Mouse (Mus musculus) midbrain, embryonic 14.5 days (tissue): ENCODE data around the gene Hist1h1d. TPM values are rescaled to one million over a fixed set of nuclear protein-coding genes. Genes with fewer than 3 reads are reported as not detected.

Experiments
- ATAC-seq: fragments of 200-750 bp; cut with Nextera tagmentation; 2 replicates; pipeline ENCODE4 v1.8.0; 2017; ENCODE audit warnings: moderate number of reproducible peaks, moderate library complexity; ENCODE audit not compliant: low FRiP score, low TSS enrichment
- DNase-seq: peaks from one replicate; pipeline ENCODE4 v3.0.0-alpha.2; 2015
- H3K27ac ChIP-seq: fragments of 300-500 bp; sonication (generic); replicated peaks from 2 replicates; pipeline ENCODE4 v1.5.1; 2014; ENCODE audit warnings: mild to moderate bottlenecking, low read depth, low read length, moderate library complexity
- H3K27me3 ChIP-seq: fragments of 300-500 bp; sonication (generic); 2 replicates; pipeline ENCODE4 v1.6.1; 2014; ENCODE audit warnings: low read length, control low read depth, mixed read lengths; ENCODE audit not compliant: control insufficient read depth, insufficient read depth
- H3K36me3 ChIP-seq: fragments of 300-500 bp; sonication (generic); 2 replicates; pipeline ENCODE4 v1.6.1; 2014; ENCODE audit warnings: low read length, control low read depth; ENCODE audit not compliant: control insufficient read depth, insufficient read depth
- H3K4me1 ChIP-seq: fragments of 300-500 bp; sonication (generic); 2 replicates; pipeline ENCODE4 v1.6.1; 2014; ENCODE audit warnings: mild to moderate bottlenecking, antibody characterized with exemption, low read length, control low read depth; ENCODE audit not compliant: control insufficient read depth, insufficient read depth
- H3K4me2 ChIP-seq: fragments of 300-500 bp; sonication (generic); 2 replicates; pipeline ENCODE4 v1.6.1; 2014; ENCODE audit warnings: mild to moderate bottlenecking, low read length, moderate library complexity
- H3K4me3 ChIP-seq: fragments of 300-500 bp; sonication (generic); replicated peaks from 2 replicates; pipeline ENCODE4 v1.5.1; 2014; ENCODE audit warnings: low read depth, low read length
- H3K9ac ChIP-seq: fragments of 300-500 bp; sonication (generic); replicated peaks from 2 replicates; pipeline ENCODE4 v1.6.1; 2014; ENCODE audit warnings: mild to moderate bottlenecking, low read length, moderate library complexity
- H3K9me3 ChIP-seq: fragments of 300-500 bp; sonication (generic); 2 replicates; pipeline ENCODE4 v1.6.1; 2016; ENCODE audit warnings: low read length, control low read depth, mixed read lengths; ENCODE audit not compliant: control insufficient read depth
- WGBS: fragments of 180-500 bp; shearing (Covaris S2); extraction: QIAGEN DNeasy Blood & Tissue Kit; methylation state at CpG from one replicate; pipeline ENCODE4 v1.1.7; 2014; 5-methylcytosine and 5-hydroxymethylcytosine counted together
- polyA plus RNA-seq: library from polyadenylated mRNA; unstranded; fragments of >200 nt; fragmentation: Nextera tagmentation; extraction: Ambion mirVana; gene quantifications from 2 replicates; pipeline ENCODE4 v1.2.1, GENCODE M21; 2014

Gene Hist1h1d
- polyA plus RNA-seq, 1 experiment from 2014 or later, result 0.18 TPM

DNA sequence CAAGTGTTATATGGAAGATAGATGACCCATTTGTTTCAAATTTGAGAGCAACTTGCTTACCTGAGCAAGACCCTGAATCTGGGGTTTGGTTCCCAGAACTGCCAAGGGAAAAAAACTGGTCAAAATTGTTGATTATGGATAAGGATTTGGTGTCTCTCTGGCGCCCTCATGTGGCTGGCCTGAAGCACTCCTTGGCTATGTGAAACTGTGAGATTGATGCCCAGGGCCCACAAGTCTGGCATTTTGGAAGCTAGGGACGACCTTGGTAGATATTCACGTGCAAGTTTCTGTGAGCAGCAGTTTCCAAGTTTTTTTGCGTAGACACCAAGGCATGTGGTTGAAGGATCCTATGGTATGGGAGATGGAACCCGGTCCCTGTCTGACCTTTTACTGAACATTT lies 28.4 kb upstream of the Hist1h1d start:
- ATAC-seq, result peak; percentile 51; the same call in 1 of the 2 replicates
- Histone ChIP-seq H3K9ac (no peak overlapping the region), H3K27ac (no peak overlapping the region), H3K4me2 (0 out of 2 replicates have a peak overlapping the region, but pooled peaks have one; percentile 10), H3K4me3 (peak overlapping the region; percentile 12), H3K27me3 (no peaks in the 10 kb centered on the region), H3K4me1 (0 out of 2 replicates have a peak, but pooled peaks cover 8% of the 10 kb centered on the region), H3K36me3 (no peaks in the 10 kb centered on the region), H3K9me3 (no peaks in the 10 kb centered on the region)
- WGBS, result 7% methylated on average over 5 of the region's 5 CpGs
- peak; percentile 90 for DNase-seq

DNA sequence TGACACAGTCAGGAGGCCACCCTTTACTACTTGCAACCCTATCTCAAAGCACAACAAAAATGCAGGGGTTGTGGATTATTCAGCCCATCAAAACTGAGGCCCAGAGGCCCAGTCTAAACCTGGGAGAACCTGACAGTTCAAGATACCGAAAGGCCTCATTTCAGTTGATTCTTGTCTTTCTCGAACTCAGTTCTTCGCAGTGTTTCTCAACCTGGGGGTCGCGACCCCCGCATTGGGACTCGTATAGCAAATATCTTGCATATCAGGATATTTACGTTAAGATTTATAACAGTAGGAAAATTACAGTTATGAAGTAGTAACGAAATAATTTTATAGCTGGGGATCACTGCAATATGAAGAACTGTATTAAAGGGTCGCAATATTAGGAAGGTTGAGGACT lies 27.2 kb upstream of the Hist1h1d start:
- peak; percentile 65 for DNase-seq
- Histone ChIP-seq H3K27me3 (no peaks in the 10 kb centered on the region), H3K27ac (no peak overlapping the region), H3K9ac (no peak overlapping the region), H3K4me2 (peak overlapping the region; percentile 59), H3K4me1 (0 out of 2 replicates have a peak, but pooled peaks cover 11% of the 10 kb centered on the region), H3K4me3 (peak overlapping the region; percentile 46), H3K9me3 (no peaks in the 10 kb centered on the region), H3K36me3 (no peaks in the 10 kb centered on the region)
- no peak for ATAC-seq
- WGBS, result 2% methylated on average over 10 of the region's 10 CpGs

DNA sequence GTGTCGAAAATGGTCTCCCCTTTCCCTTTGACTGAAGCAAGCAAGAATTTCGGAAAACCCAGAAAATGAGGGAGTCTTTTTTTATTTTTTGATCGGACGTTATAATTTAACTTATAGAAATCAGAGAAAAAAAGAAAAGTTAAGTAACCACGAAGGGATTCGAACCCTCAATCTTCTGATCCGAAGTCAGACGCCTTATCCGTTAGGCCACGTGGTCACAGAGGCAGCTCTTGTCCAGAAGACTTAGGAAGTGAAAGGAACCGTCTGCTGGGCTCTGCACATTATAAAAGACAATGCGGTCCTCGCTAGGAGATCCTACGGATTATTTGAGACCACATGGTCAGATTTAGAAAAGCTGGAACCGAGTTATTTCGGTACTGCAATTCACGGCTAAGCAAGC lies 26.8 kb upstream of the Hist1h1d start:
- DNase-seq (peak; percentile 97), ATAC-seq (peak; percentile 60; the same call in 1 of the 2 replicates)
- Histone ChIP-seq H3K4me3 (peak overlapping the region; percentile 46), H3K9me3 (no peaks in the 10 kb centered on the region), H3K27me3 (no peaks in the 10 kb centered on the region), H3K4me1 (0 out of 2 replicates have a peak, but pooled peaks cover 11% of the 10 kb centered on the region), H3K27ac (peak overlapping the region; percentile 60; the same call in 1 of the 2 replicates), H3K9ac (peak overlapping the region; percentile 57), H3K4me2 (peak overlapping the region; percentile 59), H3K36me3 (no peaks in the 10 kb centered on the region)
- under 1% methylated on average over 17 of the region's 17 CpGs for WGBS

DNA sequence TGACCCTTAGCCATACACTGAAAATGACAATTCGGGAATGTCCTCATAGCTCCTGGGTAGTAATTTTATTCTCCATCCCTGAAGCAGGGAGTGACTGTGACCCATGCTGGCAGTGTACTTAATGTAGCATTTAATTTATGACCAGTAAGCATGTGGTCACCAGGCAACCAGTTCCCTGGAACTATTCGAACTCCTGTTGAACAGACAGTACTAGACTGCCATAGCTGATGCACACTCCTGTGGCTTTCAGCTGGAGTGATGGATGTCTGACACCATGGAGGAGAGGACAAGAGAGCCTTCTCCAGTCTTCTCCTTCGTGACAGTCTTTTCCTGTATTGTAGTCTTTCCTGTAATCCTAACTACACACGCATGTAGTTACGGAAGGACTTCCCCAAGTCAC lies 24.1 kb upstream of the Hist1h1d start:
- H3K27me3 ChIP-seq, result no peaks in the 10 kb centered on the region
- no peaks in the 10 kb centered on the region for H3K9me3 ChIP-seq
- no peak overlapping the region for H3K27ac ChIP-seq
- no peak overlapping the region for H3K4me3 ChIP-seq
- H3K36me3 ChIP-seq, result no peaks in the 10 kb centered on the region
- ATAC-seq, result no peak
- no peak overlapping the region for H3K9ac ChIP-seq
- 78% methylated on average over 5 of the region's 5 CpGs for WGBS
- peaks cover 29% of the 10 kb centered on the region for H3K4me1 ChIP-seq
- no peak for DNase-seq
- no peak overlapping the region; the same call in 1 of the 2 replicates for H3K4me2 ChIP-seq

DNA sequence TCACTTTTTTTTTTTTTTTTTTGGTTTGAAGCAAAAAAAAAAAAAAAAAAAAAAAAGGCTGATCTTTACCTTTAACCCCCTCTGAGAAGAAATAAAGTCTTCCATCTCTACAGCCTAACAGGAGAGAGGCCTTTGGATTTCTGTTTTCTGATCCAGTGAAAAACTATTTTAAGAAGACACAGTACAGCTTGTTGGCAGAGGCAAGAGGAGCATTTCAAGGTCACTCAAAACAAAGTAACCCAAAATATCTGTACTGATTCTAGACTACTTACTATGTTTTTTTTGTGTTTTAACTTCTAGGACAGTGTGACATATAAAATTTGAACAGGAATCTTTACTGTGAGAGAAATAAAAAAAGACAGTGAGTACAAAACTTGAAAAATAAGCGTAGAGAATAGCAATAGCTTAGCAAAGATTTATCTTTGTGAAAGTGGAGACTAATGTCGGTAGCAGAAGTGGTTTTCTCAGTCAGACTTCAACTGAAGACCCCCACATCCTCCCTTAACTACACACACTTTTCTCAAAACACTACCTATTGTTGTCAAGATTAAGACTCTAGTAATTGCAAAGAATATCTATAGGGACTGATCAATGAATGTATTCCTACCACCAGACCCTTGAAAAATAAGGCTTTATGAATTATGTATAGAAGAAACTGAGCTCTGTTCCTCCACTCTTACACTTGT lies 23.4 kb upstream of the Hist1h1d start:
- no peaks in the 10 kb centered on the region for H3K27me3 ChIP-seq
- H3K27ac ChIP-seq, result peak overlapping the region; percentile 93
- no peak for ATAC-seq
- peak overlapping the region; percentile 63 for H3K4me3 ChIP-seq
- no peaks in the 10 kb centered on the region for H3K9me3 ChIP-seq
- no peaks in the 10 kb centered on the region for H3K36me3 ChIP-seq
- no peak for DNase-seq
- 28% methylated on average over 2 of the region's 2 CpGs for WGBS
- peak overlapping the region; percentile 68; the same call in 1 of the 2 replicates for H3K9ac ChIP-seq
- peaks cover 35% of the 10 kb centered on the region for H3K4me1 ChIP-seq
- H3K4me2 ChIP-seq, result peak overlapping the region; percentile 79

DNA sequence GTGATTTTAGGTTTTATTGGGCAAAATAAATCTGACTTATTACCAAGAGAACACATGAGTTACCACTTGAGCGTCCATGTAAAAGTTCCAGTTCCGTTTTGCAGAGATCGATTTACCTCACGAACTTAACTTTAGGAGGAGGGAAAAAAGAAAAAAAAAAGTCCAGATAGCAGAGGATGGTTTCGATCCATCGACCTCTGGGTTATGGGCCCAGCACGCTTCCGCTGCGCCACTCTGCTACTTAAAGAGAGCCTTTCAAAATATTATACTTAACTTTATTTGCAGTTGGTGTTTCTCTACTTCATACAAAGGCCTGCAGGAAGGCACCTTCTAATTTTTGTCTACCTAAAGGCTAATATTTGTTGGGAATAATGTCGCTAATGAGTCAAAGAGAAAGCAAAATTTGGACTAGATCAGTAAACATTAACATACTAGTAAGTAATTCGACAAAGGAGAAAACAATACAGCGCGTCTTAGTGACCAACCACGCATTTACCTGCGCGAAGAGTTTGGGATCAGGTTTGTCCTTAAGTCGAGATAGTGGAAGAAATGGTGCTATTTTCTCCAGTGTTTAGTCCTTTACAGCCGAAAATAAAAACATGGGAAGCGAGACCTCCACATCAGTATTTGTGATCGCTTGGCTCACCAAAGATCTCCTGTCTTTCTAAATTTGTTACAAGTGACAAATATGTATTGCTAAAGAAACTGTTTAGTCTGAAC lies 22.7 kb upstream of the Hist1h1d start:
- DNase-seq (peak; percentile 81), ATAC-seq (peak; percentile 5; the same call in 1 of the 2 replicates)
- Histone ChIP-seq H3K4me2 (peak overlapping the region; percentile 79), H3K4me3 (peak overlapping the region; percentile 63), H3K36me3 (no peaks in the 10 kb centered on the region), H3K4me1 (peaks cover 37% of the 10 kb centered on the region), H3K9ac (peak overlapping the region; percentile 68), H3K9me3 (no peaks in the 10 kb centered on the region), H3K27me3 (no peaks in the 10 kb centered on the region), H3K27ac (peak overlapping the region; percentile 93)
- WGBS, result under 1% methylated on average over 20 of the region's 20 CpGs

DNA sequence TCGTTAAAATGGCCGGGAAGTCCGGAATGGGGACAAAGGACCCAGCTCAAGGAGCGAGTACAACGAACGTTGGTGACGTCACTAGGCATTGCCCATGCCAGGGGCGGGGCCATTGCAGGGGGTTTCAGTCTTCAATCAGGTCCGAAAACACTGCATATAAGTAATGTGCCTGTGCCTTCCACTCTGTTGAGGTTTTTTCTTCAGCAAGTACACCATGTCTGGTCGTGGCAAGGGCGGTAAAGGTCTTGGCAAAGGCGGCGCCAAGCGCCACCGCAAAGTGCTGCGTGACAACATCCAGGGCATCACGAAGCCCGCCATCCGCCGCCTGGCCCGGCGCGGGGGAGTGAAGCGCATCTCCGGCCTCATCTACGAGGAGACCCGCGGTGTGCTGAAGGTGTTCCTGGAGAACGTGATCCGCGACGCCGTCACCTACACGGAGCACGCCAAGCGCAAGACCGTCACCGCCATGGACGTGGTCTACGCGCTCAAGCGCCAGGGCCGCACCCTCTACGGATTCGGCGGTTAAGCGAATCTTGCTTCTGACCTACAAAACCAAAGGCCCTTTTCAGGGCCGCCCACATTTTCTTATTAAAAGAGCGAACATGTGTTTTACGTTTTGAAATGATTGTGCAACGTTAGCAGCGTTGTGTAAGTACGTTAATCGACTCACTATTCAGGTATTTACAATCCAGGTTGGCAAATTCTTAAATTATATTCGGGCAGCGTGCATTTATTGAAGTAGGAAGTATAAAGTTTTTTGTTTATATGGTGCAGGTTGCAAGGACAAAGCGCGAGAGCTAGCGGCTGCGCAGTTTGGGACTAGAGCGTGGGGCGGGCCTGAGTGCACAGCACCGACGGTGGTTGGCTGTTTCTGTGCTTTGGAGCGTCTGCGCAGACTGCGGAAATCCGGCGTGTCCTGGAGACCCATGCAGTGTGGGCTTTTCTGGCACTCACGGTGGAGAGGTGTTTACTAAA lies 21.9 kb upstream of the Hist1h1d start, which contains the start of gene Hist1h4h:
Hist1h4h (plus strand) TSS at position 150 of the 975 bp plus-strand sequence.
- Histone ChIP-seq H3K4me2 (peak within 1 kb of the TSS; percentile 79), H3K4me3 (peak within 1 kb of the TSS; percentile 63), H3K4me1 (peaks cover 37% of the 10 kb centered on the region), H3K27ac (peak within 1 kb of the TSS; percentile 93), H3K27me3 (no peaks in the 10 kb centered on the region), H3K9ac (peak within 1 kb of the TSS; percentile 68), H3K36me3 (no peaks in the 10 kb centered on the region), H3K9me3 (no peaks in the 10 kb centered on the region)
- under 1% methylated on average over 59 of the region's 70 CpGs for WGBS
- ATAC-seq, result peak; percentile 87
- peak; percentile 100 for DNase-seq
